In genomic region chr3:55337671-55338070, GRCm38 (mm10) we compare ENCODE assay signal across 14 mouse cellular contexts.
DNase-seq lines count a peak whose midpoint lies in the region; ATAC-seq lines count a peak whose summit lies in the region.
"Had no signal": no experiment of that assay in that cellular context is flagged by ENCODE, and none has a peak within 500 bp of the region (broad histone marks: within the 10 kb centered on the region; RNA-seq: fewer than 3 reads in every experiment).

No protein-coding gene starts in this region.

- H3K9ac ChIP-seq in intestine, embryonic 14.5 days (ENCODE audit: low read length), result no peak overlapping the region
- H3K9ac ChIP-seq in intestine, embryonic 15.5 days, result no peak overlapping the region
- no peak overlapping the region for H3K9ac ChIP-seq in lung, embryonic 15.5 days
- H3K9ac ChIP-seq: forebrain, embryonic 13.5 days; forebrain, postnatal 0 days; heart, embryonic 13.5 days; hindbrain, embryonic 15.5 days had no signal

- no peaks in the 10 kb centered on the region for H3K4me1 ChIP-seq in intestine, embryonic 14.5 days (replicated peaks; ENCODE audit: control insufficient read depth, insufficient read depth, low read length)
- H3K4me1 ChIP-seq in intestine, embryonic 15.5 days (replicated peaks), result no peaks in the 10 kb centered on the region
- H3K4me1 ChIP-seq in lung, embryonic 15.5 days, result no peaks in the 10 kb centered on the region
- H3K4me1 ChIP-seq: embryonic facial prominence, embryonic 10.5 days; heart, embryonic 13.5 days had no signal

- no peak overlapping the region for H3K4me2 ChIP-seq in intestine, embryonic 14.5 days (ENCODE audit: low read length)
- no peak overlapping the region for H3K4me2 ChIP-seq in intestine, embryonic 15.5 days (replicated peaks)
- H3K4me2 ChIP-seq in lung, embryonic 15.5 days, result no peak overlapping the region
- H3K4me2 ChIP-seq: forebrain, embryonic 13.5 days; heart, embryonic 13.5 days; hindbrain, embryonic 15.5 days had no signal

- DNase-seq in intestine, embryonic 14.5 days (ENCODE audit: low spot score), result peak; percentile 33
- DNase-seq in lung, postnatal 36 days, result no peak
- peak; percentile 1 for DNase-seq in testis, postnatal 14 days (ENCODE audit: low spot score)
- no peak for DNase-seq in testis, postnatal 10 days (ENCODE audit: low spot score)
- no peak for DNase-seq in urinary bladder, postnatal 10 days (ENCODE audit: low spot score)
- DNase-seq: cerebellum, adult 2 months; cerebellum, postnatal 10 days; forebrain, postnatal 0 days had no signal

- no peaks in the 10 kb centered on the region for H3K9me3 ChIP-seq in intestine, embryonic 14.5 days (ENCODE audit: control insufficient read depth, low read length)
- no peaks in the 10 kb centered on the region for H3K9me3 ChIP-seq in intestine, embryonic 15.5 days
- no peaks in the 10 kb centered on the region for H3K9me3 ChIP-seq in lung, embryonic 15.5 days
- H3K9me3 ChIP-seq: embryonic facial prominence, embryonic 10.5 days; forebrain, embryonic 13.5 days; heart, embryonic 13.5 days; hindbrain, embryonic 15.5 days had no signal

- ATAC-seq in intestine, embryonic 14.5 days (replicated peaks; ENCODE audit: low FRiP score, low TSS enrichment, low read depth), result no peak
- no peak for ATAC-seq in intestine, embryonic 15.5 days
- no peak for ATAC-seq in lung, embryonic 15.5 days (ENCODE audit: borderline replicate concordance, extremely low read depth, low FRiP score, low TSS enrichment)
- ATAC-seq: forebrain, embryonic 13.5 days; forebrain, postnatal 0 days had no signal

- no peak overlapping the region for H3K27ac ChIP-seq in intestine, embryonic 14.5 days (ENCODE audit: low read depth)
- no peak overlapping the region for H3K27ac ChIP-seq in intestine, embryonic 15.5 days
- 0 out of 2 replicates have a peak overlapping the region, but pooled peaks have one; percentile 5 for H3K27ac ChIP-seq in lung, embryonic 15.5 days
- H3K27ac ChIP-seq: embryonic facial prominence, embryonic 10.5 days; forebrain, embryonic 13.5 days; heart, embryonic 13.5 days; hindbrain, embryonic 15.5 days had no signal

- H3K36me3 ChIP-seq in intestine, embryonic 14.5 days (ENCODE audit: control insufficient read depth, insufficient read depth, low read length), result no peaks in the 10 kb centered on the region
- no peaks in the 10 kb centered on the region for H3K36me3 ChIP-seq in intestine, embryonic 15.5 days
- no peaks in the 10 kb centered on the region for H3K36me3 ChIP-seq in lung, embryonic 15.5 days
- H3K36me3 ChIP-seq: embryonic facial prominence, embryonic 10.5 days; heart, embryonic 13.5 days; hindbrain, embryonic 15.5 days had no signal

- no peak overlapping the region for H3K4me3 ChIP-seq in intestine, embryonic 14.5 days (ENCODE audit: low read depth, low read length)
- H3K4me3 ChIP-seq in intestine, embryonic 15.5 days (replicated peaks), result no peak overlapping the region
- no peak overlapping the region for H3K4me3 ChIP-seq in lung, embryonic 15.5 days
- H3K4me3 ChIP-seq: embryonic facial prominence, embryonic 10.5 days; forebrain, embryonic 13.5 days; heart, embryonic 13.5 days; hindbrain, embryonic 15.5 days had no signal

- 84% methylated on average over 7 of the region's 7 CpGs for WGBS in intestine, embryonic 14.5 days
- WGBS in intestine, embryonic 15.5 days, result 84% methylated on average over 7 of the region's 7 CpGs
- WGBS in lung, embryonic 15.5 days, result 70% methylated on average over 7 of the region's 7 CpGs

- no peaks in the 10 kb centered on the region for H3K27me3 ChIP-seq in intestine, embryonic 14.5 days (replicated peaks; ENCODE audit: control insufficient read depth, insufficient read depth, low read length)
- no peaks in the 10 kb centered on the region for H3K27me3 ChIP-seq in intestine, embryonic 15.5 days (replicated peaks)
- H3K27me3 ChIP-seq in lung, embryonic 15.5 days, result no peaks in the 10 kb centered on the region
- H3K27me3 ChIP-seq: forebrain, embryonic 13.5 days; heart, embryonic 13.5 days; hindbrain, embryonic 15.5 days had no signal

Comparison
In these comparisons a context has a peak if more than half of its experiments do, and no peak if none do; other contexts are left out.
1. DNase-seq: peak in intestine, embryonic 14.5 days (single experiment) and testis, postnatal 14 days (single experiment); none in lung, postnatal 36 days (single experiment), testis, postnatal 10 days (single experiment) and urinary bladder, postnatal 10 days (single experiment).